Mouse (Mus musculus) hindbrain, postnatal 0 days (tissue): ENCODE results near the gene Arrdc5. TPM values are rescaled to one million over a fixed set of nuclear protein-coding genes. Genes with fewer than 3 reads are reported as not detected.

Experiments
- ATAC-seq: fragments of 200-750 bp; cut with Nextera tagmentation; 2 replicates; pipeline ENCODE4 v1.8.0; 2017; ENCODE audit warnings: mild to moderate bottlenecking, moderate TSS enrichment, moderate library complexity
- DNase-seq: peaks from one replicate; pipeline ENCODE4 v3.0.0-alpha.2; 2015; ENCODE audit warnings: low spot score
- H3K27ac ChIP-seq: fragments of 300-500 bp; sonication (generic); 2 replicates; pipeline ENCODE4 v1.5.1; 2014; ENCODE audit warnings: mild to moderate bottlenecking
- H3K27me3 ChIP-seq: fragments of 300-500 bp; sonication (generic); 2 replicates; pipeline ENCODE4 v1.6.1; 2014; ENCODE audit warnings: low read length, mixed read lengths; ENCODE audit not compliant: insufficient read depth
- H3K36me3 ChIP-seq: fragments of 300-500 bp; sonication (generic); 2 replicates; pipeline ENCODE4 v1.6.1; 2014; ENCODE audit warnings: low read length, mixed read lengths; ENCODE audit not compliant: insufficient read depth
- H3K4me1 ChIP-seq: fragments of 300-500 bp; sonication (generic); 2 replicates; pipeline ENCODE4 v1.6.1; 2014; ENCODE audit warnings: antibody characterized with exemption, low read length, mixed read lengths; ENCODE audit not compliant: insufficient read depth
- H3K4me2 ChIP-seq: fragments of 300-500 bp; sonication (generic); 2 replicates; pipeline ENCODE4 v1.6.1; 2014; ENCODE audit warnings: low read depth, mild to moderate bottlenecking, low read length, moderate library complexity, mixed read lengths
- H3K4me3 ChIP-seq: fragments of 300-500 bp; sonication (generic); 2 replicates; pipeline ENCODE4 v1.5.1; 2014; ENCODE audit warnings: low read length
- H3K9ac ChIP-seq: fragments of 300-500 bp; sonication (generic); replicated peaks from 2 replicates; pipeline ENCODE4 v1.6.1; 2014; ENCODE audit warnings: mild to moderate bottlenecking, low read length, moderate library complexity, mixed read lengths
- H3K9me3 ChIP-seq: fragments of 300-500 bp; sonication (generic); 2 replicates; pipeline ENCODE4 v1.6.1; 2016; ENCODE audit warnings: low read length, mixed read lengths
- CTCF ChIP-seq: IDR thresholded peaks from 2 replicates; pipeline ENCODE4 v1.5.1; 2016; ENCODE audit warnings: antibody characterized with exemption, control low read depth, low read depth
- WGBS: fragments of 180-500 bp; shearing (Covaris S2); extraction: QIAGEN DNeasy Blood & Tissue Kit; methylation state at CpG from one replicate; pipeline ENCODE4 v1.1.7; 2014; 5-methylcytosine and 5-hydroxymethylcytosine counted together
- polyA plus RNA-seq: library from polyadenylated mRNA; unstranded; fragments of >200 nt; fragmentation: Nextera tagmentation; extraction: Ambion mirVana; gene quantifications from 2 replicates; pipeline ENCODE4 v1.2.1, GENCODE M21; 2015
- total RNA-seq: library from RNA; depleted of rRNA; stranded (reverse); fragments of >200 nt; gene quantifications from 2 replicates; pipeline ENCODE4 v1.2.3, GENCODE M21; 2014

The Arrdc5 gene
- total and polyA plus RNA-seq, 2 experiments from 2014 or later: not detected

- WGBS: 10% methylated on average over 56 of the region's 58 CpGs
- Histone ChIP-seq H3K9me3 (no peaks in the 10 kb centered on the region), H3K27me3 (no peaks in the 10 kb centered on the region), H3K27ac (peak overlapping the region; percentile 93), H3K36me3 (peaks cover 16% of the 10 kb centered on the region), H3K4me3 (peak overlapping the region; percentile 59), H3K9ac (peak overlapping the region; percentile 57; the same call in 1 of the 2 replicates), H3K4me1 (no peaks in the 10 kb centered on the region), H3K4me2 (peak overlapping the region; percentile 78)
- no peak for TF ChIP-seq CTCF
- ATAC-seq (peak; percentile 8), DNase-seq (no peak)
Observed at GRCm38 (mm10) chr17:56257181-56257894, 42.7 kb downstream of the Arrdc5 start.

- Histone ChIP-seq H3K4me1 (no peaks in the 10 kb centered on the region), H3K27me3 (no peaks in the 10 kb centered on the region), H3K4me2 (peak within 1 kb of the TSS; percentile 78), H3K9ac (peak within 1 kb of the TSS; percentile 57), H3K36me3 (peaks cover 14% of the 10 kb centered on the region), H3K9me3 (no peaks in the 10 kb centered on the region), H3K4me3 (peak within 1 kb of the TSS; percentile 59), H3K27ac (peak within 1 kb of the TSS; percentile 93)
- ATAC-seq (peak; percentile 94), DNase-seq (peak; percentile 98)
- WGBS: under 1% methylated on average over 28 of the region's 28 CpGs
- no peak for TF ChIP-seq CTCF
Observed at GRCm38 (mm10) chr17:56256239-56256881, 43.7 kb downstream of the Arrdc5 start, which contains the start of gene Fem1a. Fem1a (plus strand) TSS chr17:56256810.

- under 1% methylated on average over 32 of the region's 32 CpGs for WGBS
- peak overlapping the region; percentile 78 for H3K4me2 ChIP-seq
- H3K4me1 ChIP-seq: no peaks in the 10 kb centered on the region
- peak overlapping the region; percentile 59 for H3K4me3 ChIP-seq
- peak; percentile 94 for TF ChIP-seq CTCF
- DNase-seq: peak; percentile 100
- H3K9ac ChIP-seq: peak overlapping the region; percentile 52
- ATAC-seq: peak; percentile 90
- H3K27ac ChIP-seq: peak overlapping the region; percentile 93
- peaks cover 10% of the 10 kb centered on the region for H3K36me3 ChIP-seq
- H3K27me3 ChIP-seq: no peaks in the 10 kb centered on the region
- H3K9me3 ChIP-seq: no peaks in the 10 kb centered on the region
Observed at GRCm38 (mm10) chr17:56255863-56256238, 44.2 kb downstream of the Arrdc5 start.

- H3K27ac ChIP-seq: peak overlapping the region; percentile 93
- no peak for TF ChIP-seq CTCF
- DNase-seq: peak; percentile 73
- H3K4me1 ChIP-seq: no peaks in the 10 kb centered on the region
- H3K9me3 ChIP-seq: no peaks in the 10 kb centered on the region
- H3K4me3 ChIP-seq: peak overlapping the region; percentile 59
- peaks cover 10% of the 10 kb centered on the region for H3K36me3 ChIP-seq
- peak overlapping the region; percentile 78; the same call in 1 of the 2 replicates for H3K4me2 ChIP-seq
- WGBS: 18% methylated on average over 9 of the region's 9 CpGs
- no peaks in the 10 kb centered on the region for H3K27me3 ChIP-seq
- H3K9ac ChIP-seq: 0 out of 2 replicates have a peak overlapping the region, but pooled peaks have one; percentile 21
- peak; percentile 9 for ATAC-seq
Observed at GRCm38 (mm10) chr17:56255429-56255828, 44.7 kb downstream of the Arrdc5 start.

- Histone ChIP-seq H3K9ac (no peak overlapping the region), H3K27me3 (no peaks in the 10 kb centered on the region)
Observed at GRCm38 (mm10) chr17:56254695-56255094, 45.4 kb downstream of the Arrdc5 start.

GRCm38 (mm10) chr17:56251136-56251829 is 48.8 kb downstream of the Arrdc5 start:
- WGBS: 15% methylated on average over 6 of the region's 6 CpGs
- Histone ChIP-seq H3K27ac (peak overlapping the region; percentile 59), H3K9me3 (no peaks in the 10 kb centered on the region), H3K4me1 (no peaks in the 10 kb centered on the region), H3K4me2 (peak overlapping the region; percentile 35), H3K36me3 (no peaks in the 10 kb centered on the region), H3K4me3 (no peak overlapping the region), H3K27me3 (no peaks in the 10 kb centered on the region), H3K9ac (peak overlapping the region; percentile 30; the same call in 1 of the 2 replicates)
- DNase-seq (peak; percentile 81), ATAC-seq (peak; percentile 43; the same call in 1 of the 2 replicates)
- TF ChIP-seq CTCF: peak; percentile 74

More at GRCm38 (mm10) chr17:56254695-56255094, 45.4 kb downstream of the Arrdc5 start:
- DNase-seq (no peak), ATAC-seq (no peak)
- 77% methylated on average over 4 of the region's 4 CpGs for WGBS
- no peak for TF ChIP-seq CTCF
- Histone ChIP-seq H3K4me1 (no peaks in the 10 kb centered on the region), H3K36me3 (peaks cover 6% of the 10 kb centered on the region), H3K4me3 (no peak overlapping the region), H3K9me3 (no peaks in the 10 kb centered on the region), H3K4me2 (no peak overlapping the region), H3K27ac (peak overlapping the region; percentile 93; the same call in 1 of the 2 replicates)
